Mouse (Mus musculus) layer of hippocampus, adult 18-20 months (tissue): ENCODE measurements around the gene Slamf8. TPM values are rescaled to one million over a fixed set of nuclear protein-coding genes. Genes with fewer than 3 reads are reported as not detected.
A peak's percentile ranks its signal among the peaks of the same experiment; 100 is the strongest.

Experiments
- DNase-seq, 2 experiments: peaks; one replicate each; pipeline ENCODE4 v3.0.0; 2022; ENCODE audit warnings: low spot score in 2 of 2
- long read RNA-seq: library from polyadenylated mRNA; stranded (forward); transcript quantifications from one replicate; pipeline ENCODE4 v2.0.0, GENCODE M21; 2021
- total RNA-seq, 2 experiments: library from RNA; stranded (reverse); gene quantifications; 2 replicates each; pipeline ENCODE4 v1.2.3; 2021

Gene Slamf8
- total RNA-seq, result not detected
- long read RNA-seq, result 0 reads

GRCm38 (mm10) chr1:172590385-172590784 lies at the start of gene Slamf8:
TSS of gene Slamf8 (minus strand) at chr1:172590568.
- peak in 1 of 2 experiments; percentile 27 for DNase-seq

GRCm38 (mm10) chr1:172638781-172639180 lies 48.4 kb upstream of the Slamf8 start:
- no peak for DNase-seq

GRCm38 (mm10) chr1:172637801-172638200 lies 47.4 kb upstream of the Slamf8 start:
- DNase-seq, result no peak

- DNase-seq, result no peak
Measured at GRCm38 (mm10) chr1:172636266-172636665, 45.9 kb upstream of the Slamf8 start.

GRCm38 (mm10) chr1:172635258-172635657 lies 44.9 kb upstream of the Slamf8 start:
- no peak for DNase-seq

- DNase-seq, result no peak
Measured at GRCm38 (mm10) chr1:172634136-172634535, 43.8 kb upstream of the Slamf8 start.

- peak; percentile 93 to 96 for DNase-seq
Measured at GRCm38 (mm10) chr1:172632451-172633326, 42.3 kb upstream of the Slamf8 start, which contains the start of gene Dusp23. TSS of gene Dusp23 (minus strand) at chr1:172632962.

- no peak for DNase-seq
Measured at GRCm38 (mm10) chr1:172631721-172632120, 41.4 kb upstream of the Slamf8 start.

- DNase-seq, result no peak
Measured at GRCm38 (mm10) chr1:172629831-172630230, 39.5 kb upstream of the Slamf8 start.

GRCm38 (mm10) chr1:172626306-172626705 lies 35.9 kb upstream of the Slamf8 start:
- DNase-seq, result no peak

GRCm38 (mm10) chr1:172624081-172624480 lies 33.7 kb upstream of the Slamf8 start:
- DNase-seq, result no peak

GRCm38 (mm10) chr1:172623599-172623998 lies 33.2 kb upstream of the Slamf8 start:
- DNase-seq, result no peak

GRCm38 (mm10) chr1:172619235-172619634 lies 28.9 kb upstream of the Slamf8 start:
- DNase-seq, result peak in 1 of 2 experiments; percentile 72

GRCm38 (mm10) chr1:172618141-172618540 lies 27.8 kb upstream of the Slamf8 start:
- no peak for DNase-seq

- no peak for DNase-seq
Measured at GRCm38 (mm10) chr1:172617365-172618076, 27.2 kb upstream of the Slamf8 start.

- peak in 1 of 2 experiments; percentile 60 for DNase-seq
Measured at GRCm38 (mm10) chr1:172616537-172617300, 26.4 kb upstream of the Slamf8 start.

- DNase-seq, result no peak
Measured at GRCm38 (mm10) chr1:172615412-172615811, 25.0 kb upstream of the Slamf8 start.

GRCm38 (mm10) chr1:172614654-172615053 lies 24.3 kb upstream of the Slamf8 start:
- no peak for DNase-seq

GRCm38 (mm10) chr1:172612745-172613144 lies 22.4 kb upstream of the Slamf8 start:
- DNase-seq, result no peak

GRCm38 (mm10) chr1:172611304-172611703 lies 20.9 kb upstream of the Slamf8 start:
- no peak for DNase-seq

- no peak for DNase-seq
Measured at GRCm38 (mm10) chr1:172602326-172602725, 12.0 kb upstream of the Slamf8 start, which contains the start of gene Fcrl6. TSS of gene Fcrl6 (minus strand) at chr1:172602551.
